Mouse (Mus musculus) large intestine, adult 2 months (tissue): ENCODE measurements around the gene Fam169a. TPM values are rescaled to one million over a fixed set of nuclear protein-coding genes. Genes with fewer than 3 reads are reported as not detected.
"Not testable (repeated sequence)": the region's sequence is repeated elsewhere in the genome, so short reads cannot be mapped to it uniquely, and the experiment has no call there.

Source experiments
- DNase-seq: peaks from one replicate; pipeline ENCODE4 v3.0.0-alpha.2; 2012; ENCODE audit warnings: low read depth, low spot score
- WGBS: fragments of 180-500 bp; shearing (Covaris S2); methylation state at CpG from one replicate; pipeline ENCODE4 v1.1.7; 2018; 5-methylcytosine and 5-hydroxymethylcytosine counted together
- polyA plus RNA-seq: library from polyadenylated mRNA; depleted of rRNA; stranded (reverse); fragments of >200 nt; gene quantifications from 2 replicates; pipeline ENCODE4 v1.2.3, GENCODE M21; 2012; rRNA removed

Gene Fam169a
- 0.04 TPM in 2 replicates for polyA plus RNA-seq

DNA sequence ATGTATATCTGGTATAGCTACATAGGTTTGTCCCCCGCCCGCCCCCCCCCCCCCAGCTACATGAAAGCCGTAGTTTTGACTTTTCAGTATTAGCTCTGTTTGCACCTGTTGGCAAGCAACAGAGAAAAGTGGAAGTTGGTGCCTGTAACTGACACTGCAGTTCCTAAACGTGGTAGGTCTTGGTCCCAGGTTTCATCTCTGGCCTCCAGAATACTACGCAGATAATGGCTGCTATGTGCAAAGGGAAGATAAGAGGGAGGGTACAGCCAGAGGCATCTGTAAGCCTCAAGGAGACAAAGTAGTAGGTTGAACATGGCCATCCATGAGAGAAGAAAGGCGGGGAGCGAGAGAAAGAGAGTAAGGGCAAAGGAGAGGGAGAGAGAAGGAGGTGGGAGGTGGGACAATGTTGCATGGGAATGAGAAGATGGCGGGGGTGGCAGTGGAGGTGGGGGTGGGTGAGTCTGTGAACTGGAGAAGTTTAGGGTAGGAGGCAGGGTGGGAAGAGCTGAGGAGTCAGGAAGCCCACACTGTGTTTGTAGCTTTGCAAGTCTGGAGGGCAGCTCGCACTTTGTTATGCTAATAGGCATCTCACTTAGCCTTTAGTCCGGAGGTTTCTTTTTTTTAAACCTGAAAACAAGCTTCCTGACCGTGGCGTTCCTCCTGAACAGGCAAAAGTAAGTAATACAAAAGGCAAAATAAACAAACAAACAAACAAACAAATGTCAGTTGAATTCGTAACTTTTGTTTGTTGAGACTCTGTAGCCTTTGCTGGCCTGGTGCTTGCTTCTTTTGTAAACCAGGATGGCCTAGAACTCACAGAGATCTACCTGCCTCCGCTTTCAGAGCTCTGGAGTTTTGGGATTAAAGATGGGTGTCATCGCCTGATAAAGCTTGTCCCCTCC is at the start of gene Fam169a:
Gene Fam169a (plus strand): TSS at position 638 of the 902 bp plus-strand sequence.
- WGBS, result 82% methylated on average over 15 of the region's 15 CpGs

DNA sequence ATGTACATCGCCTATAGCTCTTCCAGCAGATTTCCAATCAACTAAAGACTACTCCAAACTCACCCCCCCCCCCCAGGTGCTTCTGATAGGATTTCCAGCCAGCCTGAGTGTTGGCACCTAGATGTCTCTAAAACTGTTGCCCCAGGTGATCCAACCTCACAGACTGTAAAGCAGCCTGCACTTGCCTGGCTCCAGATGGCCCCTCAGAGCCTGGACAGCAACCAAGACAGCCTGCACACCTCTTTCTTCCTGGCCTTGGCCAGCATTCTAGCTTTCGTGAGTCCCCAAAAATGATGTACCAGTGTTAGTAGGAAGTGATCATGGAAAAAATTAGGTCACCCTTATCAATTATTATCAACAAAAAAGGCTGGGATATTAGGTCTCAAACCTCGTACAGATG is 49.4 kb upstream of the Fam169a start:
- WGBS, result 80% methylated on average over 3 of the region's 3 CpGs
- DNase-seq, result no peak

More for the DNA sequence above, at the start of gene Fam169a:
- DNase-seq, result no peak

DNA sequence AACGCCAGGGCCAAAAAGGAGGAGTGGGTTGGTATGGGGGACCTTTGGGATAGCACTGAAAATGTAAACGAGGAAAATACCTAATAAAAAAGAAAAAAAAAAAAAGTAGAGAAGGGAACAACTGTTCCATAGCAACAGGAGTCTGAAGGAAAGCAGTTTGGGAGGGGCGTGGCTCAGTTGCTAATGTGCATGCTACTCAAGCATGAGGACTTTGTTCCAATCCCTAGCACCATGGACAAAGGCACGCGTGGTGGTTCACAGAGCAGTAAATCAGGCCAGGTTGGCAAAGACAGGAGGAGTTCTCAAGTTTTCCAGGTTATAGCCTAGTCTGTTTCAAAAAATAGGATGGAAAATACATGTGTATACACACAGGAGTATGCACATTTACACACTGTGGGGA is 47.0 kb upstream of the Fam169a start:
- WGBS, result 44% methylated on average over 5 of the region's 5 CpGs
- no peak for DNase-seq

DNA sequence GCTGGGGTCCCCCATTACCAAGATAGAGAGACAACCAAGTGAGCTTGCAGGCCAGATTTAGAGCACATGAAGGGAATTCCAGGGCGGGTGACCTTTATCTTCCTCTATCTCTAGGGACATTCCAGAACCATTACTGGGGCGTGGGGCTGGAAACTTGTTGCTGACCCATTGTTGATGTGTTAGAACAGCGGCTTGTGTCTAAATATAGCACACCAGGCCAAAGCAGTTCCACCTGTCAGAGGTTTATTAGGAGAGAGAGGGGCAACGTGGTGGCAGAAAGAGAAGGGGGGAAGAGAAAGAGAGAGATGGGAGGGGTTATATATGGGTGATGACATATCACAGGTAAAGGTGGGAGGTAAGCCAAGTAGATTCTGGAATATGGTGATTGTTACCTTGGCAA is 45.2 kb upstream of the Fam169a start:
- WGBS, result 36% methylated on average over 4 of the region's 4 CpGs
- DNase-seq, result no peak

DNA sequence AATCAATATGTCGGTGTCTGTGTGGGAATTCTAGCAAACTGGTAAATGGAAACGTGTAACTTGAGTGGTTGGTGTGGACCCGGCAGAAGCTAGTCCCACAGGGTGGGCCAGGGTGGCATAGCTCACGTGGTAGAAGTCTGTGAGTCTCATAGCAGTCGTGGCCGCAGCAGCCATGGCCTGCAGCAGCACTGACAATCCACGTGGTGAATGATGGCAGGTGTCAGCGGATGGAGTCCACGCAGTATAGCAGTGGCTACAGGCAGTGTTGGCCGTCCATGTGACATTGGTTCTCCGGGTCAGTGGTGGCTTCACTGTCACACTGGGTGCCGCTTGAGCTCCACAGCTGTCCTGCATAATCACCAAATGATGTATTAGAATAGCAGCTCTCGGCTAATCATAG is 37.0 kb upstream of the Fam169a start:
- WGBS, result 88% methylated on average over 13 of the region's 13 CpGs
- DNase-seq, result no peak

DNA sequence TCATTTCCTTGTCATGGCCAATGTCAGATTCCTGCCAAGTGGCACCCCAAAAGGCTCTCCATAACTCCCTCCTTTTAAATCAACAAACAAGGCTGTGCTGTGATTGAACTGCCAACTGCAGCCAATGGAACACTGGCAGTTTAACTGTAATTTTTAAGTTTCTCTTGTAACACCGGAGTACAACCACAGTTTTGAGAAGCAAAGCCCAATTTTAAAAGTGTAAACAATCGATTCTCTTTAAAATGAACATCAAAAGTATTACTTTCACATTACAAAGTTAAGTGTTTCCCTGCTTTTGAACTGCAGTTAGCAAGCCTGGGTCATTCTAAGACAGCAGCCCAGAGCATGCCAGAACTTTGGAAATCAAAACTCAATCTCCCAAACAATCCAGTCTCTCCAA is 32.8 kb upstream of the Fam169a start, which contains the start of gene 1700029F12Rik:
Gene 1700029F12Rik (minus strand): TSS at position 101 of the 400 bp plus-strand sequence.
- WGBS, result 79% methylated on average over 2 of the region's 2 CpGs

DNA sequence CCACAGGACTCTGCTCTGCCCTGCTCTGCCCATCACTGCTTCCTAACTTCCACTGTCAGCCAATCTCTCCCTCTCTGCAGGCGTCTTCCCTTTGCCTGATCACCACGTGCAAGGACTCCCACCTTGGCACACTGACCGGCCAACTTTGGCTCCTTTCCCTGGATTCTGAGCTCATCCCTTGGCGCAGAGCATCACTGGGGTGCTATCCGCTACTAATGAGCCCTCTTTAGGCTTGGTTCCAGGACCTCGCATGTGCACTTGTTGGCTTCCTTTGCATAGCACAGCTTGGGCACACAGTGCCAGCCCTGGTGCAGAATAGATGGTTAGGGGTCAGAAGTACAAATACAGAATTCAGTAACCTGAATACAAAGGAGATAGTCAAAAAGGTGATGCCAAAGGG is 15.9 kb upstream of the Fam169a start:
- no peak for DNase-seq
- WGBS, result 61% methylated on average over 6 of the region's 6 CpGs

More for the DNA sequence above, 32.8 kb upstream of the Fam169a start, which contains the start of gene 1700029F12Rik:
- no peak for DNase-seq

DNA sequence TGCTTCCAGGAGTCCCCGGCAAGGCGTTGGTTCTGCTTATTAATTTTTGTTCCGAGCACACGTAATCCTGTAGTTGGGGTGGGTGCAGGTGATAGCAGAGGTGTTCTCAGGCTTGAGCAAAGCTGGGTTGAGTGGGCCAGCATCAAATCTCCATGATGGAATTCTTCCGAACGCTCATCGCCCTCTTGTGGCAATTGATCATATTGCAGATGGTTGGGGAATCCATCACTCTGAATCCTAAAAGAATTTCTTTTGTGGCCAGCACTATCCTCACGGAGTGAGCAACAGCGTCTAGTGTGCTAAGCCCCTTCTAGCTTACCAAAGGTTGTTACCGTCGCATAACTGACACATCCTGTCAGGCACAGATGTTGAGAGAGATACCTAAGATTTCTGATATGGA is 14.4 kb upstream of the Fam169a start:
- DNase-seq, result peak; percentile 18
- WGBS, result 12% methylated on average over 11 of the region's 11 CpGs

DNA sequence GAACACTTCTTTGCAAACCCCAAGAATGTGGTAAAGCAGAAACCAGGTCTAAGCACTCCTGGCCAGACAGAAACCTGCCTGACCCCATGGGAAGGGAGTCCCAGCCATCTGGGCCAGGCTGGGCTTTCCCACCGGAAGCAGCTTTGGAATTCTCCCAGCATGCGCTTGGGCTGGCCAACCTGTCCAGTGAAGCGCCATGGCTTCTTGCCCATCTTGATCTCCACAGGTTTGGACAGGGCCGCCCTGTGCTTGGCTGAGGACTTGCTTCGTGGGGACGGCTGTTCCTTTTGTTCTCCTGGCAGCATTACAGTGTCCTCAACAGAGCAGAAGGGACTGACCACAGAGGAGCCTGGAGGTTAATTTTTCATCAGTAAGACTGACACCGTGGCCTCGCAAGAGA is 13.2 kb upstream of the Fam169a start:
- 66% methylated on average over 8 of the region's 8 CpGs for WGBS
- no peak for DNase-seq

DNA sequence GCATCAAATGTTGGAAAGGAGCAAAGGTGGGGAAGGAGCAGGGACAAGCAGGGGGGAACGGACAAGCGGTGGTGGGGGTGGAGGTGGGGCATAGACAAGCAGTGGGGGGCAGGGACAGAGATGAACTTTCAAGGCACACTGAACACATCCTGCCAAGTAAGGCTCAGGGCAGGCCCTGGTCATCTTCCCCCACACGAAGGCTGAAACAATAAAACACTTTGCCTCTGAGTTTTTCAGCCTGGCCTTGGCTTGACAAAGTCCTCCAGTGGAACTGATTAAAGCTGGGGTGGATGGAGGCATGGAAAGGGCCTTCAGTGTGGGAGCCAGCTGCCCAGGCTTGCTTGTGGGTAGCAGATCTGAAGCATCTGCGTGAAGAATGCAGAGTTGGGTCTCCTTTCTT is 9.3 kb upstream of the Fam169a start:
- no peak for DNase-seq
- WGBS, result 60% methylated on average over 4 of the region's 4 CpGs

DNA sequence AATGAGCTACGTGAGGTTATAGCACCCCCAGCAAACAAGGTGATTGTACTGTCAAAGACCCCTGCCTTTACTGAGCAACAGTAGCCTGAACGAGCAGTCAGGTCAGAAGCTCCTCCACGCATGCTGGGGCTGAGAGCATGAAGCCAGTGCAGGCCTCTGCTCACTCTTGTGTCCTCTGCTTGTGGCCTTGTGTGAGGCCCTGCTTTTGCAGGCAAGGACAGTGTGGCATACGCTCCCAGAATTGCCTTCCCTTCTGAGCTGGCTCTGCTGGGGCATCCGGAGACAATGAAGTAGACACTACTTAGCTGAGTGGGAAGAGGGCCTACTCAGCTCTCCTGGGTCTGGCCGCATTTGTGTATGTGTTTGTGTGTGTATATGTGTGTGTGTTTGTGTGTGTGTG is 7.3 kb upstream of the Fam169a start:
- no peak for DNase-seq
- 90% methylated on average over 6 of the region's 6 CpGs for WGBS

DNA sequence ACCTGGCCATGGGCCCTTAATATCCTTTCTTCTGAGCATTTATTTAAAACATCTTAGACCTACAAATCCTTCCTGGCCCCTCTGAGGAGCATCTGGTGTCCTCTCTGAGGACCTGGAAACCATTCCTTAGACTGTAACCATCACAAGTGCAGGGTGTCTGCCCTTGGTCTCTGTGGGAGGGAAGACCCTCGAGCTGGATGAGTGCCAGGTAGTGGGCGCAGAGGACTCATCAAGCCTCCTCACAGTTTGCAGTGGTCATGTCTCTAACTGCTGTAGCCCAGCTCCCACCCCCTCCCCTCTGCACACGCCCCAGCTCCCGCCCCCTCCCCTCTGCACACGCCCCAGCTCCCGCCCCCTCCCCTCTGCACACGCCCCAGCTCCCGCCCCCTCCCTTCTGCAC is 6.8 kb upstream of the Fam169a start:
- WGBS, result 66% methylated on average over 2 of the region's 8 CpGs

DNA sequence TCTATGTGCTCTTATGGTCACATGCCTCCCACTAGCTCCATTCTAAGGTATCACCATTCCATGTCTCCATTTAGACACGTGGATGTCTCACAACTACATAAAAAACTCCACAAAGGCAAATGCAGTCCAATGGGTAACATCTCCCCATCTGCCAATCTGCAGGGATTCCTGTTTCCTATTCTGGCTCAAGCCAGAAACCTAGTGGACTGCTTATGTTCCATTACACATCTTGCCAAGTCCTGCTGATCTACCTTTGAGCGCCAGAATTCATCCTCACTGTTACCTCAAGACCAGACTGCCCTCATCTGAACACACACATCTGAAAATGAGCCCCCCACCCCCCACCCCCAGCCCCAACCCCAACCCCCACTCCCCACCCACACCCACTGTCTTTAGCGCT is 4.9 kb upstream of the Fam169a start:
- no peak for DNase-seq
- whole genome bisulfite sequencing, result 94% methylated on average over 3 of the region's 3 CpGs

More for the DNA sequence above, 6.8 kb upstream of the Fam169a start:
- no peak for DNase-seq

DNA sequence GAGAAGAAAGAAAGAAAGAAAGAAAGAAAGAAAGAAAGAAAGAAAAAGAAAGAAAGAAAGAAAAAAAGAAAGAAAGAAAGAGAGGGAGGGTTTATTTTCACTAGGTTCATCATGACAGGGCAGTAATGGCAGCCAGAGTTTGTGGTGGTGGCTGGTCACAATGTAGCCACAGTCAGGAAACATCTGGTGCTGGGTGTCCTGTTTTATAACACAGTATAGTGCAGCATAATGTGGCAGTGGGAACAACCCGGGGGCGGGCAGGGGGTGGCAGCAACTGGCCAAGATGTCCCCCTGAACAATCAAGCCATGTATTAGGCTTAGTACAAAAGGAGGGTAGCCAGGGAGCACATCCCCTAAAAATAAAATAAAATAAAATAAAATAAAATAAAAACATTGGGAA is 3.7 kb upstream of the Fam169a start:
- no peak for DNase-seq
- 77% methylated on average over 2 of the region's 2 CpGs for WGBS

DNA sequence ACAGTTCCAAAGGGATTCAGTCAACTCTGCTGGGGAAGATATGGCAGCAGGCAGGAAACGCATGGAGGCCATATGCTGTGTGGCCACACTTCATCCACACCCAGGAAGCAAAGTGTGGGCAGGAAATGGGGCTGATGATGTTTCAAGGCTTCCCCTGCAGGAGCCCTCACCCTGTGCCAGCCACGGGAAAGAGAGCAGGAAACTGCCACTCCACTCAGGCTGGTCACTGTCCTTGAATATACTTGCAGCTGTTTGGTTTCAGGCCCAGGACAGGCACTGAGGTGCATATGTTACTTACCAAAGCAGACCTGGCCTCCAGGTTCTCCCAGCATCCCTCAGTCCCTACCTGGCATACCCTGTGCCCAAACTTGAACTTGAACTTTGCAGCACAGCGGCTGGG is 2.7 kb upstream of the Fam169a start:
- 41% methylated on average over 3 of the region's 3 CpGs for WGBS
- DNase-seq, result no peak

DNA sequence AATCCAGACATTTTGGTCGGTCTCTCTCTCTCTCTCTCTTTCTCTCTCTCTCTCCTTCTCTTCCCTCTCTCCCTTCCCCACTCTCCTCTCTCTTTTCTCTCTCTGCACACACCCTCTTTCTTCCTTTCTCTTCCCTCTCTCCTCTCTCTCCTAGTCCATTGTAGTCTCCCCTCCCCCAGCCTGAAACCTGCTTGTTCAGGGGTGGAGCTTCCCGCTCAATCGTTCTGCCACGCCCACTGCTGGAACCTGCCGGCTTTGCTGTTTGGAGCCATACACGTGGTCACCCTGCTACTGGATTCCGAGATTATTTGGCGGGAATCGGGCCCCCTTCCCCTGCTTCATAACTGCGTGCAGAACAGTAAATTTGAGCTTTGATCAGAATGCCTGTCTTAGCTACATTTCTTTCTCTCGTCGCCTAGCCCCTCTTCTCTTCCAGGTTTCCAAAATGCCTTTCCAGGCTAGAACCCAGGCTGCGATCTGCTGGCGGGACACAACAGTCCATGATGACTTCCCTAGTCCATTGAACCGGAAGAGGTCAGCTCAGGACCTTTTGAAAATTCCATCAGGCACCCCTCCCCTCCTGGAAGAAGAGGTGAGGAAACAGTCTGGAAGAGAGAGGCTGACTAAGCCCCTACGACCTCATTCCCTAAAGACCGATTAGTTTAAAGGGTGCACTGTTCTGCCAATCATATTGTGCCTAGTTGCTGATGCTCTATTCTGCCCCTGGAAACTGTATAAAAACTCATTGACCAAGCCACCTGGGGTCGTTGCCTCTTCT is 2.1 kb upstream of the Fam169a start:
- WGBS, result 41% methylated on average over 18 of the region's 18 CpGs
- DNase-seq, result not testable (repeated sequence)

DNA sequence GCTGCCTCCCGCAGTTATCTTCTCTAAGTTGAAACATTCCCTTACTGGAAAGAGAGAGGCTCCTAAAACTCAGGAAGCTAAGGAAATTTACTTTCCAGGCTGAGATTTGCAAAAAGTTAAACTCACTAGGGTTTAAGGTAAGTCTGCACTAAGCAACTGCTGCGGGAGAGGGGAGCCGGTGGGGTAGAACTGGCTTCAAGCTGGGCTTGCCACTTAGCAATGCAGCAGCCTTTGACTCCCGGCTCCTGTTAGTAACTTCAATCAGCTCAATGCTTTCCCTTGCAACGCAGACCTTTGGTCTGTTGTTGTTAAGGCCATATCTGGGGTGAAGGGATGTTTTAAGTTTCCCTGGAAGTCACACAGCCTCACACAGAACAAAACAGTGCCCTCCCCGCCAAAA is 605 bp downstream of the Fam169a start:
- no peak for DNase-seq
- 58% methylated on average over 6 of the region's 6 CpGs for WGBS

DNA sequence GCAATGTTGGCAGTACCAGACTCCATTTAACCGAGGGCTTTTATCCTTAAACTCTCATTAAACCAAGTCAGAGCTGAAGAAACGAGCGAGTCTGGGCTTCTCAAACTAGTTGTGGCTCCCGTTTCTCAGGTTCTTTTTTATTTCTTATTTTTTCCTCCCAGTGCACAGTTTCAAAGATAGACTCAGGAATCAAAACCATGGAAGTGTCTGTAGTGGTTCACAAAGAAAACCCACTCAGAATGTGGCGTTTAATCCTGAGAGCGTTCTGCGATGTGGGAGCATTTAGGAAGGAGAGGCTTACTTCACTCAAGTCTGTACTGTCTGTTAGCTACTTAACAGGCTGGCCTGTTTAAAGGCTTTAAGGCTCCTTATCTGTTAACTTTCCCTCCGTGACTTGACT is 1.1 kb downstream of the Fam169a start:
- DNase-seq, result no peak
- 83% methylated on average over 8 of the region's 8 CpGs for WGBS

DNA sequence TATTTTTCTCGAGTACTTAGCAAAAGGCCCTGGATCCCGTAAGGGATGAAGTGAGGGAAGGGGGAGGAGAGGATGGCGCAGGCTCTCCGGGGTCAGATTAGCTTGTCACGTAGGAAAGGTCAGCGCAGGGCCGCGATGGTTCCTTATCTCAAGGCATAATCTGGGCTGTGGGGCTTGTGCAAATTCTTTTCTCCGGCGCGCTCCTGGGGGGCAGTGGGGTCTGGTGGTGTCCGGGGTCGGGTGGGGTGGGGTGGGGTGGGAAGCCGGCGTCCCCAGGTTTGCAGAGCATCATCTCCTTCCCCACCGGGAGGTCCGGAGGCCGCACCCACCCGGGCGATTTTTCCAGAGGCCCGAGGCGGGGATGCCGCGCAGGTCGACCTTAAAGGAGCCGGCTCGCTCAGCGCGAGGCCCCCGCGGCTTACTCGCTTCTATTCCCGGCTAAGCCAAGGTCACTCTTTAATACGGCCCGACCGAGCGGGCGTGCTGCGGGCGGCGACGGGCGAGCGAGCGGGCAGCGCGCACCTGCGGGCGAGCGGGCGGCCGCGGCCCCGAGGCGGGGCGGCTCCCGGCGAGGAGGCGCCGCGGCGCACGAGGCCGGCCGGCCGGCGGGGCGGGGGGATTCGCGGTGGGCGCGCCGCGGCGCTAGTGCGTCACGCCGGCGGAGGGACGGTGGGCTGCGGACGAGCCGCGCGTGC is 4.0 kb downstream of the Fam169a start:
- WGBS, result 4% methylated on average over 82 of the region's 85 CpGs
- no peak for DNase-seq

DNA sequence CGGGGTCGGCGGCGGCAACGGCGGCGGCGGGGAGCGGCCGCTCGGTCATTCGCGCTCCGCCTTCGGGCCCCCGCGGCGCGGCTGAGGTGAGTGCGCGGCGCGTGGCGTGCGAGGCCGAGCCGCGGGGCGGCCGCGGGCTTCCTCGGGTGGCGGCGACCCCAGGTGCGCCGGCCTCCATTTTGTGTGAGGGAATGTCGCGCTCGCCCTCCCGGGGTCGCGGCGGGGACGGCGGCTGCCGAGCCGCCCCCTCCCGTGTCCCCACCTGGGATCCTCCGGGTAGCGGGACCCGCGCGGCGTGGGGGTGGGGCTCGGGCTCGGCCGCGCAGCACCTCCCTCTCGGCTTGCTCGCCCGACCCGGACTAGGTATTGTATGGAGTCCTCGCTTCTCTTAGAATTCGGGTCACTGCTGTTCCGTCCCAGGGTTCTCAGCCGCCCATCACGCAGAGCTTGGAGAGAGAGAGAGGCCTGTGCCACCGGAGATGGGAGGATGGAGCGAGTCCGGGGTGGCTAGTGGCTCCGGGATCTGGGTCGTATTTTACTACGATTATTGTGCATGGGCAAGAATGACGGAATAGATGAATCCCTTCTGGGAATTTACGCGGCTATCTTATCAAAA is 4.6 kb downstream of the Fam169a start:
- WGBS, result 6% methylated on average over 70 of the region's 76 CpGs
- no peak for DNase-seq
